Mouse (Mus musculus) stomach, embryonic 16.5 days (tissue): ENCODE data around the gene Vamp5. TPM values are rescaled to one million over a fixed set of nuclear protein-coding genes. Genes with fewer than 3 reads are reported as not detected.

Source experiments
- ATAC-seq: fragments of 200-750 bp; cut with Nextera tagmentation; 2 replicates; pipeline ENCODE4 v1.8.0; 2017; ENCODE audit warnings: moderate number of reproducible peaks, moderate TSS enrichment; ENCODE audit not compliant: insufficient read depth, low FRiP score
- H3K27ac ChIP-seq: fragments of 300-500 bp; sonication (generic); 2 replicates; pipeline ENCODE4 v1.5.1; 2014; ENCODE audit warnings: low read length
- H3K27me3 ChIP-seq: fragments of 300-500 bp; sonication (generic); 2 replicates; pipeline ENCODE4 v1.6.1; 2014; ENCODE audit warnings: low read length, control low read depth, mixed read lengths; ENCODE audit not compliant: control insufficient read depth, insufficient read depth
- H3K36me3 ChIP-seq: fragments of 300-500 bp; sonication (generic); 2 replicates; pipeline ENCODE4 v1.6.1; 2014; ENCODE audit warnings: low read length; ENCODE audit not compliant: control insufficient read depth, insufficient read depth
- H3K4me1 ChIP-seq: fragments of 300-500 bp; sonication (generic); 2 replicates; pipeline ENCODE4 v1.6.1; 2014; ENCODE audit warnings: low read length, control low read depth, mixed read lengths; ENCODE audit not compliant: control insufficient read depth, insufficient read depth
- H3K4me2 ChIP-seq: fragments of 300-500 bp; sonication (generic); 2 replicates; pipeline ENCODE4 v1.6.1; 2014; ENCODE audit warnings: low read depth, low read length, mixed read lengths
- H3K4me3 ChIP-seq: fragments of 300-500 bp; sonication (generic); replicated peaks from 2 replicates; pipeline ENCODE4 v1.5.1; 2014; ENCODE audit warnings: mild to moderate bottlenecking, low read length
- H3K9ac ChIP-seq: fragments of 300-500 bp; sonication (generic); 2 replicates; pipeline ENCODE4 v1.6.1; 2014; ENCODE audit warnings: low read length
- H3K9me3 ChIP-seq: fragments of 300-500 bp; sonication (generic); replicated peaks from 2 replicates; pipeline ENCODE4 v1.6.1; 2016; ENCODE audit warnings: low read length, control low read depth; ENCODE audit not compliant: control insufficient read depth
- WGBS: fragments of 180-500 bp; shearing (Covaris S2); extraction: QIAGEN DNeasy Blood & Tissue Kit; methylation state at CpG from one replicate; pipeline ENCODE4 v1.1.7; 2014; 5-methylcytosine and 5-hydroxymethylcytosine counted together
- polyA plus RNA-seq: library from polyadenylated mRNA; unstranded; fragments of >200 nt; fragmentation: Nextera tagmentation; extraction: Ambion mirVana; gene quantifications from 2 replicates; pipeline ENCODE4 v1.2.1, GENCODE M21; 2015

Gene Vamp5
- polyA plus RNA-seq, 1 experiment from 2014 or later, result 30.4 TPM

GRCm38 (mm10) chr6:72364985-72365384, 15.3 kb downstream of the Vamp5 start:
- Histone ChIP-seq H3K4me2 (no peak overlapping the region), H3K27me3 (no peaks in the 10 kb centered on the region)
- WGBS, result 64% methylated on average over 6 of the region's 6 CpGs

DNA sequence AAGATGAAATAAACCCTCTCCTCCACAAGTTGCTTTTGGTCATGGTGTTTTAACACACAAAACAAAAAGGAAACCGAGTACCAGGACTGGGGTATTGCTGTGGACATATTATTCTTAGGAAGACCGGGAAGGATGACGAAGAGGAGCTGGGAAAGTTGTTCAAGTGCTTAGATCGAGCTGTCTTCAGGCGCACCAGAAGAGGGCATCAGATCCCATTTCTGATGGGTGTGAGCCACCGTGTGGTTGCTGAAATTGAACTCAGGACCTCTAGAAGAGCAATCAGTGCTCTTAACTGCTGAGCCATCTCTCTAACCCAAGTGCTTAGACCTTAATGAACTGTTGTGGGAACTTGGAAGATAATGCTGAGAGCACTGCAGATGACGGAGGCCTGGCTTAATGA, 16.3 kb downstream of the Vamp5 start:
- no peak overlapping the region for H3K9ac ChIP-seq
- H3K4me3 ChIP-seq, result no peak overlapping the region
- no peaks in the 10 kb centered on the region for H3K27me3 ChIP-seq
- H3K4me1 ChIP-seq, result peaks cover 18% of the 10 kb centered on the region
- 41% methylated on average over 7 of the region's 7 CpGs for WGBS
- no peak for ATAC-seq
- no peak overlapping the region for H3K27ac ChIP-seq
- 0 out of 2 replicates have a peak, but pooled peaks cover 3% of the 10 kb centered on the region for H3K36me3 ChIP-seq
- no peaks in the 10 kb centered on the region for H3K9me3 ChIP-seq
- no peak overlapping the region for H3K4me2 ChIP-seq

More at GRCm38 (mm10) chr6:72364985-72365384, 15.3 kb downstream of the Vamp5 start:
- H3K9me3 ChIP-seq, result no peaks in the 10 kb centered on the region
- peaks cover 16% of the 10 kb centered on the region for H3K4me1 ChIP-seq
- H3K27ac ChIP-seq, result no peak overlapping the region
- no peak overlapping the region for H3K9ac ChIP-seq
- no peak overlapping the region for H3K4me3 ChIP-seq
- no peaks in the 10 kb centered on the region for H3K36me3 ChIP-seq
- no peak for ATAC-seq

- peak; percentile 97 for ATAC-seq
- Histone ChIP-seq H3K9ac (peak overlapping the region; percentile 85), H3K4me1 (peaks cover 26% of the 10 kb centered on the region), H3K36me3 (0 out of 2 replicates have a peak, but pooled peaks cover 11% of the 10 kb centered on the region), H3K4me2 (peak overlapping the region; percentile 81), H3K27ac (peak overlapping the region; percentile 80), H3K9me3 (no peaks in the 10 kb centered on the region), H3K4me3 (peak overlapping the region; percentile 91), H3K27me3 (no peaks in the 10 kb centered on the region)
- WGBS, result under 1% methylated on average over 42 of the region's 42 CpGs
Measured at GRCm38 (mm10) chr6:72362132-72363028, 17.9 kb downstream of the Vamp5 start.

DNA sequence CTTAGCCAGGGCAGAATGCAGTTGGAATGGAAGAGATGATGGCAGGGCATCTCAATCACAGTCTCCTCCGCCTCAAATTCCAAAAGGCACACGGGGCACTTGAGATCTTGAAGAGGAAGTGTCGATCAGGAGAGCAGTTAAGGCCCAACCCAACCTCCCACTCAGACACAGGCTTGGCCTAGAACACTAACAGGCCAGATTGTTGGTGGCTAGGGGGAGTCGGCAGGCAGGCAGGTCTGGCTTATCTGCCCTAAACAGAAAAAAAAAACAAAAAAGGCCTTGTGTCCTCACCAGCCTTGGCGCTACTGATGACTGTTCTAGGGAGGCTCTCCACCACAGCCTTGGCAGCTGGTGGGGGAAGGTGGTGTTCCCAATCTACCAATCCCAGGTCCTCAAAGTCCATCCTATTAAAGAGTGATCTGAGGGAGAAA, 19.1 kb downstream of the Vamp5 start:
- Histone ChIP-seq H3K4me2 (peak overlapping the region; percentile 81), H3K4me3 (peak overlapping the region; percentile 91), H3K27ac (peak overlapping the region; percentile 74; the same call in 1 of the 2 replicates), H3K27me3 (no peaks in the 10 kb centered on the region), H3K36me3 (0 out of 2 replicates have a peak, but pooled peaks cover 11% of the 10 kb centered on the region), H3K4me1 (peaks cover 39% of the 10 kb centered on the region), H3K9me3 (no peaks in the 10 kb centered on the region), H3K9ac (peak overlapping the region; percentile 85)
- 45% methylated on average over 5 of the region's 5 CpGs for WGBS
- no peak for ATAC-seq

DNA sequence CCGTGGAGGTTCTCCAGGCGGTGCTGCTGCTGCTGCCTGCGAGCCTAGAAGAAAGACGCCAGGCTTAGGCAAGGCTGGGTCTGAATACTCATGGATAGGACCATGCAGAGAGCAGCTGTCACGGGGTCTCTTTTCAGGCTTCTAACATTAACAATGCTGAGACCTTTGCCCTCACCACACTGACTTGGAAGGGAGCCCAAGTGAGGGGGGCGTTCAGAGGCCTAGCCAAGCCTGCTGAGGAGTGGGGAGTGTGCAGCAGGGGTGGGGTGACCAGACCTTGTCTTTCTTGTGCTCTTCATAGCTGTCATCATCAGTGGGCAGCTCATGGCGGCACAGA, 19.7 kb downstream of the Vamp5 start:
- 0 out of 2 replicates have a peak, but pooled peaks cover 11% of the 10 kb centered on the region for H3K36me3 ChIP-seq
- H3K27me3 ChIP-seq, result no peaks in the 10 kb centered on the region
- 0 out of 2 replicates have a peak overlapping the region, but pooled peaks have one; percentile 7 for H3K27ac ChIP-seq
- peak overlapping the region; percentile 91; the same call in 1 of the 2 replicates for H3K4me3 ChIP-seq
- peaks cover 44% of the 10 kb centered on the region for H3K4me1 ChIP-seq
- ATAC-seq, result no peak
- H3K9me3 ChIP-seq, result no peaks in the 10 kb centered on the region
- peak overlapping the region; percentile 32; the same call in 1 of the 2 replicates for H3K9ac ChIP-seq
- 46% methylated on average over 7 of the region's 7 CpGs for WGBS
- H3K4me2 ChIP-seq, result peak overlapping the region; percentile 81

- 61% methylated on average over 11 of the region's 11 CpGs for WGBS
- H3K27ac ChIP-seq, result 0 out of 2 replicates have a peak overlapping the region, but pooled peaks have one; percentile 7
- H3K4me1 ChIP-seq, result peaks cover 44% of the 10 kb centered on the region
- H3K9me3 ChIP-seq, result no peaks in the 10 kb centered on the region
- H3K4me3 ChIP-seq, result no peak overlapping the region; the same call in 1 of the 2 replicates
- ATAC-seq, result no peak
- 0 out of 2 replicates have a peak, but pooled peaks cover 11% of the 10 kb centered on the region for H3K36me3 ChIP-seq
- H3K9ac ChIP-seq, result peak overlapping the region; percentile 32; the same call in 1 of the 2 replicates
- H3K27me3 ChIP-seq, result no peaks in the 10 kb centered on the region
- H3K4me2 ChIP-seq, result peak overlapping the region; percentile 81
Measured at GRCm38 (mm10) chr6:72359891-72360598, 20.2 kb downstream of the Vamp5 start.

DNA sequence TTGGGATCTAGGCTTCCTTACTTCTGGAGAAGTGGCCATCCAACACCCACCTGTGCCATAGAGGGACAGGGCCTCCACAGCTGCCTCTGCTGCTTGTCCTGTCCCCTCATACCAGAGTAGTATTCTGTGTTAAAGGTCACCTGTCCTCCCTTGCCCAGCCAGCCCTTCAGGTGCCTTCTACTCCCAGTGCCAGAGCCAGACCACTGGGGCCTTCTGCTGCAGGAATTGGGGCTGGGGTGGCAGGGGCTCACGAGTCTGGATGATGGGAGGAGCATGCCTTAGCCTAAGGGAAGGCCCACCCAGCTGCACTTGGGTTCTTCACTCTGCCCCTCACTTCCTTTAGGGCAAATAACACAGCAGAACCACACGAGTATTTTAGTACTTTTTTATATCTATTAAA, 20.9 kb downstream of the Vamp5 start:
- no peaks in the 10 kb centered on the region for H3K9me3 ChIP-seq
- H3K4me1 ChIP-seq, result peaks cover 49% of the 10 kb centered on the region
- 0 out of 2 replicates have a peak, but pooled peaks cover 11% of the 10 kb centered on the region for H3K36me3 ChIP-seq
- H3K4me2 ChIP-seq, result no peak overlapping the region
- H3K9ac ChIP-seq, result 0 out of 2 replicates have a peak overlapping the region, but pooled peaks have one; percentile 28
- no peak for ATAC-seq
- H3K27me3 ChIP-seq, result no peaks in the 10 kb centered on the region
- H3K4me3 ChIP-seq, result no peak overlapping the region
- WGBS, result 80% methylated on average over 2 of the region's 2 CpGs
- no peak overlapping the region for H3K27ac ChIP-seq

GRCm38 (mm10) chr6:72358086-72358764, 22.0 kb downstream of the Vamp5 start:
- Histone ChIP-seq H3K27me3 (no peaks in the 10 kb centered on the region), H3K4me2 (0 out of 2 replicates have a peak overlapping the region, but pooled peaks have one; percentile 10), H3K4me3 (no peak overlapping the region), H3K9ac (no peak overlapping the region), H3K27ac (peak overlapping the region; percentile 50; the same call in 1 of the 2 replicates), H3K36me3 (0 out of 2 replicates have a peak, but pooled peaks cover 11% of the 10 kb centered on the region), H3K9me3 (no peaks in the 10 kb centered on the region), H3K4me1 (peaks cover 49% of the 10 kb centered on the region)
- WGBS, result 81% methylated on average over 10 of the region's 10 CpGs
- no peak for ATAC-seq
